Mouse (Mus musculus) mouse embryonic stem cell (cell line): ENCODE measurements around the gene Npas3.

Source experiments
- in situ Hi-C, 2 experiments: fragments of 300-500 bp; cut with MboI; formaldehyde crosslinking; loops; 1 replicate in 1 of 2; 3 replicates in 1 of 2; pipeline ENCODE4 v1.14.3; 2019 to 2020; ENCODE audit warnings: low sequenced_read_pairs in 2 of 2, low pct_unique_long_range_greater_than_20kb in 1 of 2, mixed read lengths in 1 of 2; ENCODE audit not compliant: unreplicated experiment in 1 of 2

The Npas3 gene

DNA sequence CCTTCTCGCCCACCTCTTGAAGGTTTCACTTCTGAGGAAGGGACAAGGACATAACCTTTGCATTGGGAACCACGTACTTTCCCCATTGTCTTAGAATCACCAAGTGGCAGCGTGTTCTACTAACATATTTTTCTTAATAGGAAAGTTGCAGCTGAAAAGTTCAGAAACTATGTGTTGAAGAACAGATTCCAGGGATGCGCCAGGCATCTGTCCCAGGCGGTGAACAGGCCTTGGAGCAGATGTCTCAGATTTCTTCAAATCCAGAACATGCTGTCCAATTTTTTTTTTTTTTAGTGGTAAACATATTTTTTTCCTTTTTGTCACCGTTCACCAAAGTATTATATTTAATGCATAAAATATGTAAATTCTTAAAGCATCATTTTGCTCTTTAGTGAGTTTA, 553.4 kb downstream of the Npas3 start:
- in situ Hi-C loops: no loop called here

DNA sequence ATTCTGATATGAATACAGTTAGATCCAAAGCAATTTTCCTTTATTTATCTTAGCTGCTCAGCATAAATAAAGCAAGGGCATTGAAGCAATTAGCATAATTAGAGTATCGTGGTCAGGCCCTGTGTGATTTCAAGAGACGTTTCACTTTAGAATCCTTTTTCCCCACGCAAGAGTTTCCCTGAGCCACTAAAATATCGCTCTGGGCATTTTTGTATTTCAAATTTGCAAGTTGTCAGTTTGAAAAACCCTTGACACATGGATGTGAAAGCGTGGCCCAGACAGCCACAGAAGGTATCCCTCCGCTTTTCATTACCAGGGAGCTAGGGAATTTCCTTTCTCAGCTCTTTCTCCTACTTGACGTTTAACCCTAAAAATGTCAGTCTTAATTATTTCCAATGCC, 553.9 kb downstream of the Npas3 start:
- in situ Hi-C loops: no loop called here

DNA sequence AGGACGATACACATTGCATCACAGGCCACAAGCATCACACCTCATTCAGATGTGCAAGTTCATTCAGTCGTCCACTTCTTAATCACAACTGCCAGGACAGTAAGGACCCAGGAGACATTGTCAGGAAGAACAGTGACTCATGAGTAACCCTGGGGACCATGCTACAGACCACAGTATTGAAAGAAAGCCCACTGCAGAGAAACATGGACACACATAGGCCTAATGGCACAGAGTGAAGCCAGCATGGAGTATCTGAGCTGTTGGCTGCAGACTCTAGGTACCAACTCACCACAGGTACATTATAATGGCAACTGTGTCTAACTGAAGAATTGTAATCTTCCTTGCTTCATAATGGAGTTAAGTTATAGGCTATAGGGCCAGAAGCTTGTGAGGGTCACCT, 561.6 kb downstream of the Npas3 start:
- in situ Hi-C loops: no loop called here

DNA sequence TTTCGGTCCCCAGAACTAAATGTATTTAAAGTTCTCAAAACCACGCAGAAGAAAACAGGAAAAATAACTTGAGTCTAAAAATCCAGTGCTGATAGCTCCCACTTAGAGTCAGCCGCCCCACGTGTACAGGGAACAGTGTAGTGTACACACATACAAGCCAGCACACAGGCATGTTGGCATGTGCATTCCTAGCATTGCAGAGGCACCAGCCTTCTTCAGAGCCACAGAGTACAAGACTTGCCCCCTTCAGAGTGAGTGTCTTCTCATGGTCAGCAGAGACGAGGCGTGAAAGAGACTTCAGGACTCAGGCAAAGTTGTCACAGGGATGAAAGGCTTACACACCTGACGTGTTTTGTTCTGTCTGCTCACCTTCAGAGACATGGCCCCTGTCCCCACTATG, 565.8 kb downstream of the Npas3 start:
- in situ Hi-C loops: no loop called here

DNA sequence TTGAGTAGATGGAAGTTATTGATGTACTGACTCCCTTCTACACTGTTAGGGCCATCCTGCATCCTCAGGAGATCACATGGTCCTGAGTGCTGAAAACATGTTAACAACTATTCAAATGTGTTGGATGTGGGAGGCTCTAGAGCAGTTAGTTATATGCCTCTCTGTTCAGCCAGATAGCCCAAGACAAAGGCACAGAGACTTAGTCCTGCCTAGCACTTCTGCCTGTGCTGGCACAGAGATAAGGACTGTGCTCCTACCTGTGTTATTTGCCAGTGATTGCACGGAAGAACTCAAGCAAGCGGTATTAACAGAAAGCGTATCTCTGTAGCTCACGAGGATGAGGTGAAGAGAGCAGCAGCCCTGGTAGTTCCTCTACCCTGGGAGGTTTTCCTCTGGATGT, 571.5 kb downstream of the Npas3 start:
- in situ Hi-C loops: no loop called here

DNA sequence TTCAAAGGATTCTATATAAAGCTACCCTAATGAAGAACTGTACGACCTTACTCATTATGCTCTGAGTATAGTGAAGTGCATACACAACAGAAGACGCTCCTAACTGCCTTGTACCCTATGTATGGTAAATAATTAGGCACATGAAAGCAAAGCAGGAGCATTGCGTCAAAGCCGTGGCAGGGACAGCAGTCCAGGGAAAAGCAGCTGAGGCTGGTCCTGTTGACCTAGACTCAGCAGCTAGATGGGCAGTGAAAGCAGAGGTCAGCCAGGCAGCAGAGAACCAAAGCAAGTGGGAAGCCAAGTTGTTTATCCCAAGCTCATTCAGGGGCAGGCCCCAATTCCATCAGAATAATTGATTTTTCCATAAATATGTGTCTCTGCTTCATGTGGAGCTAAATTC, 574.4 kb downstream of the Npas3 start:
- in situ Hi-C loops: no loop called here

DNA sequence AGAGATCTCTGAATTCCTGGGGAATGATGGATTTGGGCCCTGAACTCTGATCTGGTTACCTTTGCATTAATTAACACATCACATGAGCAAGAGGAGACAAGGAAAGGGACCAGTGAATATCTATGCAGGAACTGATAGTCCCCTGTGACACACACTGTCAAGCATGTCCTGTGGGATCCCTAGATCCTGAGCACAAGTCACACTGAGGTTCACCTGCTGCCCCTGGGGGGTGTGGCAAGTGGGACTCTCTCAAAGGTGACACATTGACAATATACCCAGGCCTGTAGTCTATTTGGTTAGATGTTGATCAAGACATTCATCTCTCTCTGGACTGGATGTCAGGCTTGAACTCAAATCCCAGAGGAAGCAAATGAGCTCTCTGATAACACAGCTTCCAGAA, 576.8 kb downstream of the Npas3 start:
- in situ Hi-C loops: no loop called here

DNA sequence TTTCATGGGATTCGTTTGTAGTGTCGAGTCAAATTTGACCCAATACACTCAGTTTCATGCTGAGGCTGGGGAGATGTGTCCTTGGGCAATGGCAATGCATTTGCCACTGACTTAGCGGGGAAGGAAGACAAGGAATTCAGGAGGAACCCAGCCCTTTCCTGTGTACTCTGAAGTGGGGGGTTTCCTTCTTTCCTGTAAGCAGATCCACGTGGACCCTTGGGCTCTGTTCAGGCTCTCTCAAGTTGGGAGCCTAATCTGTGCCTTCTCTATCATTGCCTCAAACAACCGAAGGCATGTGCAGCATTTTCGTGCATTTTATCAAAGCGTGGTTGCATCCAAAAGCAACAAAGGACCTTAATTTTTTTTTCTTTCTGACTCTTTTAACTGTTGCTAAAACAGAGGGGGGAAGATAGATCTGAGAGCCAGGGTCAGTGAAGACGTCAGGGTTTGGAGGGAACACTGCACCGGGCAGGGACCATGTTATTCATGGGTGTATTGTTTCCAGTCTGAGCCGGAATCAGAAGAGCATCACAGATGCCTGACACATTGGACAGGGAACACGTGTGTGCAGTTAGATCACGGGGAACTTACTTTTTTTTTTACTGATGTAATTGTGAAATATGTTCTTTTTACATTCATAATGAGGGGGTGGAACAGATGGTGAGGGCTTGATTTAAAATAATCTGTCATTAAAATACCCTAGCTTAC, 577.6 kb downstream of the Npas3 start:
- in situ Hi-C loops: no loop called here

DNA sequence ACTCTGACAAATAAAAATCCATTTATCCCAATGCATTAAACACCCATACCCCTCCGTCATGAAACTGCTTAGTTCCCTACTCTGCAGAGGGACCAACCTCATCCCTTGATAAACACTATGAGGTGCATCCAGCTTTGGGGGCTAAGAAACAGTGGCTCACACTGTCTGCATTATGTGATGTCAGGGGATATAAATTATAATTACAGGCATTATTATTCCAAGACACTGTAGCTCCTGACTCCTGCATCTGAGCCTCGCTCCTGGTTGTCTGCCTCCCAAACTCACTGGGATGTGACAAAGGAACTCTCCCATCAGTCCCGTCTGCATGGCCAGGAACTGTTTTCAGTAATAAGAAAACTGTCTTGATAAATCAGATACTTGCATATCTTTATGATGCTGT, 578.3 kb downstream of the Npas3 start:
- in situ Hi-C loops: no loop called here

DNA sequence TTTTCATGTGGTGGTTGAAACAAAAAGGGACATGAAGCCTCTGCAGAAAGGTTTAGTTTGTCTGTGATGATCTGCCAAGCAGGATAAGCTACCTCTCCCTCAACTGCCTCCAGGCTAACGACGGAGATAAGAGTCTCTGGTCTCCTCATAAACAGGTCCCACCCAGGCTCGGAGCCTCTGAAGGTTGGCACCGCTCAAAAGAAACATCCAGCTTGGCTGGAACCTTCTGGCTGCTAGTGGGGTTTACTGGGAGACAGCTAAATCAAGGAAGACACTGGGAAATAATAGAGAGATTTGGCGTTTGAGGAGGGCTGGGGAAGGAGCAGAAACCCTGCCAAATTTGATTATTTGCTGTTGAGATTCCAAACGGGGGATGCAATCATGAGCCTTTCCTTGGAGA, 584.1 kb downstream of the Npas3 start:
- in situ Hi-C loops: no loop called here

DNA sequence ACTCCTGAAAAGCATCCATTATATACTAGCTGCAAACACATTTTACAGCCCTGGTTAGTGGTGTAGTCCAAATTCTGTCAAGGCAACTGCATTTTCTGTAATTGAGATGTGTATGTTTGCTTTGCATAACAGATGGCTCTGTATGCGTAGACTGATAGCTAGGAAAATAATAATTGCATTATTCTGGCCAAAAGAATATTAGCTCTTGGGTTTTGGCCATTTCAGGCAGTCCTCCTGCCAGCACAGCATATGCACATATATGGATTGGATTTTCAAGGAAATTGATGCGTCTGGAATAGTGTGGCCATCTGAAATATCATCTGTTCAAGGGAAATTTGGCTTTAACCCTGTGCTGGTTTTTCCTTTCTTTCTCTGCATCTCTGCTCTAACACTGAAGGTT, 584.9 kb downstream of the Npas3 start:
- in situ Hi-C loops: no loop called here

DNA sequence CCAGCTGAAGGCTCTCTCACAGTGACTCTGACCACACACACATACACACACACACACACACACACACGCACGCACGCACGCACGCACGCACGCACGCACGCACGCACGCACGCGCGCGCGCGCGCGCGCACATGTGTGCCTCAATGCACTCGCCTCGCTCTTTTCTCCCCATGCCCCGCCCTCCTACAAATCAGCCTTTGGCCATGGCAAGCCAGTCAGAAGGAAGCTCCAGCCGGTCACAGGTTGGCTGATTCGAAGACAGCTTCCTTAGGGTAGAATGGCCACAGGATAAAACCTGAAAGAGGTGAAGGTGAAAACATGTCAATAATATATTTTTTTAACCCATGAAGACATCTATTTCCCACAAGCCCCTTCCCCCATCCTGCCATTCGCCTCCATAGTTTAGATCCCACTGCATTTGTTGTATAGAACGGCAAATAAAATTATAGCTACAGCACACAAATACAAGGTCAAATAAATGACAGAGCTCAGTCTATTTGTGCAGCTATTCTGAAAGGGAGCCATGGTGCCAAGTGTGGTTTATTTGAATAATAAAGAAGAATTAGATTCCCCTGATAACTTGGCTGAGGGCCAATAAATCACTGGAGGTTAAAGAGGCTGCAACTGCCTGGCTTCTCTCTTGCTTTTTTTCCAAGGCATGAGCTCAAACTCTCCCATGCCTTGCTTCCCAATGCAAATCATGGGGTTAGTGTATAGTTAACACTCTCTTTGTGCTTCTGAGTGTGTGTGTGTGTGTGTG, 587.7 kb downstream of the Npas3 start:
- in situ Hi-C loops: no loop called here

DNA sequence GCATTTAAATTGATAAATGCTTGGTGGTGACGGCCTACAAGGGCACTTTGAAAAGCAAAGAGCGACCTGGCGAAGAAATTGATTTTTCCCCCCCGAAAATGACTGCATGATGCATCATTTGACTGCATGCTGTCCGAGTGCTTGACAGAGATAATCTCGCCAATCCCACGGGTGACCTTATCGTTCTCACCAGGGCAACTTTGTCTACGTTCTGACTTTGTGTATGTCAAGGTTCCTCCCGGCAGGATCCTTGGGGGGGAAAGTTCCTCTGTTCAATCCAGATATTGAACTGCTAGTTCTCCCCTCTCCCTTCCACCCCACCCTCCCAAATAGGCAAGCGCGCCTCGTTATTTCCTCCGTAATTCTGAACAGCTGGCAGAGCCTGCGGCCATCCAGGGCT, 588.9 kb downstream of the Npas3 start:
- in situ Hi-C loops: no loop called here

DNA sequence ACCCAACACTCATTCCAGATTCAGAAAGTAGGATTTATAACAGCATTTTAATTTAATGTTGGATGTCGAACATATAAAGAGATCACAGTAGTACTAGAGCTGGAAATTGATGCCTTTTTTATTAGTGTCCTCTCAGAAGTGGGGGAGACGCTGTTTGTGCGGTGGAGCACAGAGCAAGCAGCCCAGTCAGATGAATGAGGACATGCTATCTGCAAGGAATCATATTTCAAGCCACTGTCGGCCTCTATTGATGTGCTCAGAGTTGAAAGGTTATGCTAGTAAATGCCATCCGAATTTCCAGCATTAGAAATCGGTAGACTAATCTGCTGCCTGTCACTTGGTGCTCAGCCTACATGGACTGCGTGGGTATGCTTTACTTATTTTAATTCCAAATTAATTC, 590.1 kb downstream of the Npas3 start:
- in situ Hi-C loops: no loop called here

DNA sequence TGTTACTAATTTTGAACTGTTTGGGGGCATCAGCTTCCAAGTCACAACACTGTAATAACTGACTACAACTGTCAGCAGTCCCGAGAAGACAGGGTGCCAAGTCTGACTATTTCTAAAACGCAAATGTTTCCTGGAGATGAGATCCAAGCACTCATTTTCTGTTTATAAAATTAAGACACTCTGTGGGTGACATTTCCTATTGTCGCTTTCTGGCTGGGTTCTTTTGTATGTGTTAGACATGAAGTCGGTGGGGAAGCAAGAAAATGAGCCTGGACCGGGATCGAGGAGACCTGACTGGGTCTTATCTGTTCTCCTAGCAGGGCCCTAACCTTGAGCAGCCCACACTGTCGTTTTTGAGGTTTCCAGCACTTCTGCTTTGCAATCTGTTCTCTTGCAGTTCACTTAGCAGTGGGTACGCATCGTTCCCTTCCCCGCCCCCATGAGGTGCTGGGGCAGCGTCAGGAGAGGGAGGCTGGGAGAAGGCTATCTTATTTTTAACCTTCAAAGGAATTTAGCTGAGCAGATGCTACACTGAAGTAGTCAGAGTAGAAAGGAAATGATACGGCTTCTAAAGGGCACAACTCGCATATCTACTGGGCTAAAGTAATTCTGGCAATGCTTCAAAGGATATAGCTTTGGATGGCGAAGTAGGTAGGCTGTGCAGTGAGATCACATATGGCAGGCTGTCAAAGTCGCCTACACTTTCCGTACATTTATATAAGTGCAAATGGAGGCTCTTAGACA, 593.6 kb downstream of the Npas3 start:
- in situ Hi-C loops: no loop called here

DNA sequence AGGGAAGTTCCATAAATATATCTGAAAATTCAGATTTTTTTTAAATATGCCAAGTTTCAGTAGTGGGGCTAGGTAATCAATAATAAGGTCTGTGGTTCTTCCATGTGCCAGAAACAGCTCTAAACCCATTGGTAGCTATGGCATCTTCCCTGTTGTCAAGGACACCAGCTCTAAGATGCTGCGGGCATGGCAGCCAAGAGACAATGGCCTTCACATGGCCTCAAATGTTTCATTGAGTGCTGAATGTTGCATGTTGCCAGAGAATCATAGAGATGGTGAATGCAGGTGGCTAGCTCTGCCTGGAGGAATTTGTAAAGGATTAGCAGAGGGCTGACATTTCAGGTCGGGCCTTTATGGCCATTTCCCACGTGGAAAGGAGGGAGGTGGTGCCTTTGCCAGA, 595.1 kb downstream of the Npas3 start:
- in situ Hi-C loops: no loop called here

DNA sequence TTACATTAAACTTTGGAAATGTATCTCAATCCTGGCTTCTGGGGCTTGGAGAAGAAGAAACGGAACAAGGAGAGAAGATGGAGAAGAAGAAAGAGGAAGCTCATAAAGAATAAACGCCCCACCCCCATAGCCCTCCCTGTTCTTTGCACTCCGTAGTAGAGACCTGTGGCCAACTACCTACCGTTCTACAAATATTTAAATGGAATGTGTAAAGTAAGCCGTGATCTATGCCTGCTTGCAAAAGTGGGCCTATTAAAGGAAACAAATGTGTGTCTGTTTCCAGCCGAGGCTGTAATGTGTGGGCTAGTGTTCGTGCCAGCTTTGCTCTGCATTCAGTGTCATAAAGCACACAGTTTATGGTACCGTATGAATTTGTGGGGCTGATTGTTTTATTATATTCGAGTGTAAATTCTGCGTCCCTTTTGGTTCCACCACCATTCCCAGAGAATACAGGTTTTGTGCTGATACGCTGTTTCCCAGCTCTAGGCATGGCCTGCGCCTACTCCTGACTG, 597.7 kb downstream of the Npas3 start:
- in situ Hi-C loops: no loop called here

DNA sequence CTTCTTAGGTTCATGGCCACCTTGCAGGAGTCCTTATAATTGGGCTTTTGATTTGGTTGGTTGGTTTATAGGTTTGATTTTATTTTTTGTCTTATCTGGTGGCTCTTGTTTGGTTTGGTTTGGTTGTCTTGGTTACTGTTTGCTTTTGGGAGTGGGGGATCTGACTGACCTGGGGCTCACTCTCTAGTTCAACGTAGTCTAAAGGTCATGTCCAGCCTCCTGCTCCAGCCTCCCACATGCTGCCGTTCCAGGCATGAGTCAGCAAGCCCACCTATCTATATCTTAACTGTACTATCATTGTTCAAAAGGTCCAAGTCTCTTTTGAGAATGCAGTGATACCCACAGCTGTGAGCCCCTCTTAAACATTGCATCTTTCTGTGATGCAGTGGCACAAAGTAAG, 600.8 kb downstream of the Npas3 start:
- in situ Hi-C loops: no loop called here

DNA sequence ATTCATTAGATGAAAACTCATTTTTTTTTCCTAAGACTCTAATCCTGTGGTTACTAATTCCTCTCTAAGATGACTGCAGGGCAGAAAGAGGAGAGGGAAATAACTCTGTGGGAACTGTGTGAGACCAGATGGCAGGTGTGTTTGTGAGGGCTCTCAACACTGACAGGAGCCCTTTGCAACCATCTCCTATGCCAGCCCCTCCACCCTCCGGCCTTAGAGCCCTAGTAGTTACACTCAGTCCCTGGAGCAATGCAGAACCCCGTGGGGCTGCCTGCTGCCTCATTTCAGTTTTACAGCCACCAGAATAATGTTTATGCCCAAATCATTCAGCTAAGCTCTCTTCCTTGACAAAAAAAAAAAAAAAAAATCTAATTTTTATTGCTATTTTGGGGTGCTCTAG, 604.0 kb downstream of the Npas3 start:
- in situ Hi-C loops: no loop called here
